Mouse (Mus musculus): Measurements from ENCODE around the gene Cntnap5a. TPM values are rescaled to one million over a fixed set of nuclear protein-coding genes. Genes with fewer than 3 reads are reported as not detected.

Gene Cntnap5a
- polyA plus RNA-seq, 1 experiment from 2014 or later: not detected

DNA sequence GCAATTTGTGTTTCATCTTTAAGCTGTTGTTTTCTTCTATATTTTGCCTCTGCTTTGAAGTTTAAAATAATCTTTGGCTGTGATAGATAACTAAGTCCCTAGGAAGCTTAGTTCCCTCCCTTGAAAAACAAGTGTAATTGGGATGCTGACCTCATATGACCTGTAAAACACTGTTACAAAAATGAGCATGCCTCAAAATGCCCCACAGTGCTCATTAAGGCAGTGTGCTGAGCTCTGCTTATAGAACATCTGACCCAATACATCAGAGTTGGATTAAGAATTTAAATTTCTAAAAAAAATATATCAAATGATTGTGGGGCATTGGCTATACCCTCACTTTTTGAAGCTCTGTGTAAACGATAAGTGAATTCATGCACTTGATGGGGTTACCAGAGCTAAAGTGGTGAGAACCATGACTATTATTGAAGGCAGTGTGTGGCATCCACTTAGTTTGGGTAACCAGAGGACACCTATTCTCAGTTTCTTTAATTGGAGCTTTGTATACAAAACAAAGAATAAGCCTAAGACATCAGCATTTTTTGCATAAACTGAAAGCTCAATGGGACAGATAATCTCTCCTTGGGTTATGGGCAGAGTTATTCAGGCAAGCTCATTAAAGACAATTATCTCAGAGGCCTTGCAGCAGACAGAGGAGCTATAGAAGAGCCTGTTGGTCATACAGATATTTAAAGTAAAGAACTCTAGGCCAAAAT, 241.6 kb downstream of the Cntnap5a start:
- H3K4me1 ChIP-seq: no peaks in the 10 kb centered on the region
- H3K27me3 ChIP-seq (replicated peaks): no peaks in the 10 kb centered on the region
- H3K36me3 ChIP-seq: no peaks in the 10 kb centered on the region
- WGBS (ENCODE audit: insufficient replicate concordance): 74% methylated on average over 1 of the region's 1 CpGs
- no peak overlapping the region for H3K4me3 ChIP-seq
- no peaks in the 10 kb centered on the region for H3K9me3 ChIP-seq (replicated peaks)
- no peak overlapping the region for H3K27ac ChIP-seq
- no peak for ATAC-seq
- H3K4me2 ChIP-seq: no peak overlapping the region
- H3K9ac ChIP-seq: no peak overlapping the region

DNA sequence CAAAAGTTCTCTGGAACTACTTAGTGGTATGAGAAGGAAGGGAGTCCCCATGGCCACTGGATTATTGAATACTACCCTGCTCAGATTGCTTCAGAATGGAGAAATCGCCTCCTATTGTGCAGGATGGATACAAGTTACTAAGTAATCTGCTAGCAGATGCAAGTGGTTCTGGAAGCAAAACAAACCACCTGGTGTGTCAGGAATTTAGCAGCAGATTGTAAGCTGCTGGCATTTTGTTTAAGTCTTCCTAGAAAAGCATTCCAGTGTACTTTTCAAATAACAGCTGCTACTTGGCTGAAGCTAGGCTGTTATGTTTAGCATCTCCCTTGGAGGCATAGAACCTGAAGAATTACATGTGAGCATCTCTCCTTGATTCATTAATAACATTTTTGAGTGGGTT, 247.5 kb downstream of the Cntnap5a start:
- 23% methylated on average over 1 of the region's 1 CpGs for WGBS (ENCODE audit: insufficient replicate concordance)
- ATAC-seq: no peak
- Histone ChIP-seq H3K4me1 (no peaks in the 10 kb centered on the region), H3K27me3 (replicated peaks) (no peaks in the 10 kb centered on the region), H3K27ac (no peak overlapping the region), H3K9ac (no peak overlapping the region), H3K36me3 (no peaks in the 10 kb centered on the region), H3K4me3 (no peak overlapping the region), H3K4me2 (no peak overlapping the region), H3K9me3 (replicated peaks) (no peaks in the 10 kb centered on the region)

DNA sequence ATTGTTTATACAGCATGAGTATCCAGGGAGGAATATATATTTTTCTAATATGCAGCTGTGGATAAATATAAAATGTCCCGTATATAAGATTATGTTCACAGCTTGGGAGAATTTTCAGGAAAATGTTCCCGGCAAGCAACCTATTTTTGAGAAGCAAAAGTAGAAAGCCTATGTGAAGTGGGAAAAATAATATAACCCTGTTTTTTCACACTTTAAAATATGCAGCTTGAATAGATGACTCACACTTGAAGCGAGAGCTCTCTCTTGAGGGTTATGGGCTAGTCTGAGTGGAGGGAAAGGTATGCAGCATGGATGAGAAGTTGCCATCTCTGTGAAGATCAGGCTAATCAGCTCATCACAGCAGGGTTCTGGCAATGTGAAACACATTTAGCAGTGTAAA, 261.3 kb downstream of the Cntnap5a start:
- no peaks in the 10 kb centered on the region for H3K9me3 ChIP-seq (replicated peaks)
- H3K27ac ChIP-seq: no peak overlapping the region
- no peak for ATAC-seq
- no peak overlapping the region for H3K9ac ChIP-seq
- H3K36me3 ChIP-seq: no peaks in the 10 kb centered on the region
- WGBS (ENCODE audit: insufficient replicate concordance): 74% methylated on average over 3 of the region's 3 CpGs
- no peaks in the 10 kb centered on the region for H3K4me1 ChIP-seq
- no peaks in the 10 kb centered on the region for H3K27me3 ChIP-seq (replicated peaks)
- H3K4me3 ChIP-seq: no peak overlapping the region
- no peak overlapping the region for H3K4me2 ChIP-seq

DNA sequence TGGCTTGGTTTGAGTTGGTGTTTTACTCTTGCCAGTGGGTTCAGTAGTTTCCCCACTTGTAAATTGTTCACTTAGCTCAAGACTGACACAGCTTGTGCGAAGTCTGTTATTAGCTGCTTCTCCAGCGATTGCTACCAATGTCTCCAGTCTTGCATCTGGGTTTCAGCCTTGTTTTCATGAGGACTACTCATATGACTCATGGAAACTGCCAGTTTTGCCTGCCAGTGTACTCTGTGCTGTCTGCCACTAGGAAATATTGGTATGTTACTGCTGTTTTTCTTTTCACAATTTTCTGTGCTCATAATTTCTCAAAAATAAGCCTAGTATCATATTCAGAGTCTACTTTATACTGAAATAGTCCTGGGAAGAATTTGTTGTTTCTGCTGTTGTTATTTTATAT, 272.0 kb downstream of the Cntnap5a start:
- Histone ChIP-seq H3K9me3 (replicated peaks) (no peaks in the 10 kb centered on the region), H3K9ac (no peak overlapping the region), H3K4me1 (no peaks in the 10 kb centered on the region), H3K27me3 (replicated peaks) (no peaks in the 10 kb centered on the region), H3K4me3 (no peak overlapping the region), H3K4me2 (no peak overlapping the region), H3K36me3 (no peaks in the 10 kb centered on the region), H3K27ac (no peak overlapping the region)
- ATAC-seq: no peak
- 67% methylated on average over 2 of the region's 2 CpGs for WGBS (ENCODE audit: insufficient replicate concordance)

DNA sequence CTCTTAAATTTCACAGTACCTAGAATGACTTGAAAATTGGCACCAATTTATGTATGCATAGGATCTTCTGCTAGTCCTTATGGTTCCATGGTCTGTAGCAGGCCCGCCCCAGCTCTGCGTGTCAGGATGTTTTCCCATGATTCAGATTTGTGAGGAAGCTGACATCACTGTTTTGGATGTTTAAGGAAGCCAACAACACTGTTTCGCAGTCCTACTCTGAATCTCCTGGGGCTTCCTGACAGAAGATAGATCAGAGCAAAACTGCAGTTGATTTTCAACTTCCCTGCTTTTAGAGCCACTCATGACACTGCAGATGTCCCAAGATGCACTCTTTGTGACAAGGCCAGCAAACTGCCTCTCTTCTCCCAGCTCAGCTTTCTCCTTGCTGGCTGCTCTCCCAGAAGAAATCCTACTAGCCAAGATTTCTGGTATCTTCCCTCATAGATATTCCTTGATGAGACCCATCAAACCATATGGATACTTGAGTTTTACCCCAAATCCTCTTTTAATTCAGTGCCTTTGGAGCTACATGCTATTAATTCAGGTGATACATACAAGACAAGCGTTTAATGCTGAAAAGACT, 280.5 kb downstream of the Cntnap5a start:
- no peak overlapping the region for H3K27ac ChIP-seq
- H3K9ac ChIP-seq: no peak overlapping the region
- no peak for ATAC-seq
- WGBS (ENCODE audit: insufficient replicate concordance): 66% methylated on average over 4 of the region's 4 CpGs
- no peaks in the 10 kb centered on the region for H3K36me3 ChIP-seq
- H3K4me1 ChIP-seq: no peaks in the 10 kb centered on the region
- H3K4me2 ChIP-seq: no peak overlapping the region
- H3K27me3 ChIP-seq (replicated peaks): no peaks in the 10 kb centered on the region
- H3K4me3 ChIP-seq: no peak overlapping the region
- no peaks in the 10 kb centered on the region for H3K9me3 ChIP-seq (replicated peaks)

DNA sequence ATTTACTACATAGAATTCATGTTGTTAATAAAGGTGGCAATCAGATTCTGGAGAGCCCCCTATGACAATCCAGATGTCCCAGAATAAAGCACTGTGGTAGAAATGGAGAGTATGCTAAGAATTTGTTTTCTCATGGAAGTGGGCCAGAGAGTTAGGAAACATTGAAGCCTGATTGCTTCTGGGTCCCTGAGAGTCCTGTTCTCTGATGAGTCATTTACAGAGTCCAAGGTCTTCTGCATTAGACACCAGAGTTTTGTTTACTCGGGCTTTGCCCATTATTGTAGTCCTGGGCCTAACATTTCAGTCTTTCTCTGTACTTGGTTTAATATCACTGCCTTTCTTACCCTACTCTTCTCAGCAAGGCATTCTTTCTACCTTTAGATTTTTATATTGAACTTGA, 305.6 kb downstream of the Cntnap5a start:
- no peaks in the 10 kb centered on the region for H3K36me3 ChIP-seq
- H3K4me3 ChIP-seq: no peak overlapping the region
- H3K4me2 ChIP-seq: no peak overlapping the region
- no peaks in the 10 kb centered on the region for H3K4me1 ChIP-seq
- no peak overlapping the region for H3K27ac ChIP-seq
- H3K9ac ChIP-seq: no peak overlapping the region
- 44% methylated on average over 1 of the region's 1 CpGs for WGBS (ENCODE audit: insufficient replicate concordance)
- ATAC-seq: no peak
- H3K27me3 ChIP-seq (replicated peaks): no peaks in the 10 kb centered on the region
- no peaks in the 10 kb centered on the region for H3K9me3 ChIP-seq (replicated peaks)

DNA sequence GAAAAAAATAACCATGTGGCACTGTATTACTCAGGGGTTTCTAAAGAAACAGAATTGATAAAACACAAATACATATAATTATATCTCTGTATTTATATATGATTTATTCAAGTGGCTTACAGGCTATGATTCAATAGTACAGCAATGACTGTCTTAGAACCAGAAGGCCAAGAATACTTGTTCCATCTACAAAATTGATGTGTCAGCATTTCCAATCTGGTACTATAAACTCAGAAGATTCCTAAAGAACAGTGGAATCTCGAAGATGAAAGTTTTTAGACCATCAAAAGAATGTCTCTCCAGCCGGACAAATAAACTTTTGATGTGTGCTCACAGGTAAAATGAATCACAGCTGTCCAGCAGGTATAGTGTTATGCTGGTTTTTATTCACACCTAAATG, 331.2 kb downstream of the Cntnap5a start:
- no peaks in the 10 kb centered on the region for H3K4me1 ChIP-seq
- no peak overlapping the region for H3K4me3 ChIP-seq
- H3K27me3 ChIP-seq (replicated peaks): no peaks in the 10 kb centered on the region
- no peak overlapping the region for H3K27ac ChIP-seq
- 60% methylated on average over 2 of the region's 2 CpGs for WGBS (ENCODE audit: insufficient replicate concordance)
- H3K9ac ChIP-seq: no peak overlapping the region
- H3K4me2 ChIP-seq: no peak overlapping the region
- no peaks in the 10 kb centered on the region for H3K36me3 ChIP-seq
- ATAC-seq: no peak
- H3K9me3 ChIP-seq (replicated peaks): no peaks in the 10 kb centered on the region

DNA sequence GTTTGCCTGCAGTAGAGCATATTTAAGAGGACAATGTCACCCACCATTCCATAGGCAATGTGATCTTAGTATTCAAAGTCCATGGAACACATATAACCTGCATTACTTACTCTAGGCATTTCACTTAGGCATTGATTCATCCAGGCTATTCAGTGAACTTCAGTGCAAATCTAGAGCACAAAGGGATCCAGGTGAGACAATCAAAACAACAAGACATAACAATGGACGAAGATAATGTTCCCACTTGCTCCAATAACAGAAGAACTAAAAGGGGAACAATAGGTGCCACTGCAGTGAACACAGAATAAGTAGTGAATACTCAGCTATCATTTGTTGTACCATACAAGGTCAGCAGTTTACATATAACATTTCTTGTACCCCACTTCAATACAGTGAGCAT, 345.1 kb downstream of the Cntnap5a start:
- H3K9me3 ChIP-seq (replicated peaks): no peaks in the 10 kb centered on the region
- no peaks in the 10 kb centered on the region for H3K36me3 ChIP-seq
- whole genome bisulfite sequencing (ENCODE audit: insufficient replicate concordance): 46% methylated on average over 1 of the region's 1 CpGs
- H3K9ac ChIP-seq: no peak overlapping the region
- no peaks in the 10 kb centered on the region for H3K4me1 ChIP-seq
- H3K27me3 ChIP-seq (replicated peaks): no peaks in the 10 kb centered on the region
- no peak overlapping the region for H3K4me2 ChIP-seq
- H3K27ac ChIP-seq: no peak overlapping the region
- no peak overlapping the region for H3K4me3 ChIP-seq
- ATAC-seq: no peak

DNA sequence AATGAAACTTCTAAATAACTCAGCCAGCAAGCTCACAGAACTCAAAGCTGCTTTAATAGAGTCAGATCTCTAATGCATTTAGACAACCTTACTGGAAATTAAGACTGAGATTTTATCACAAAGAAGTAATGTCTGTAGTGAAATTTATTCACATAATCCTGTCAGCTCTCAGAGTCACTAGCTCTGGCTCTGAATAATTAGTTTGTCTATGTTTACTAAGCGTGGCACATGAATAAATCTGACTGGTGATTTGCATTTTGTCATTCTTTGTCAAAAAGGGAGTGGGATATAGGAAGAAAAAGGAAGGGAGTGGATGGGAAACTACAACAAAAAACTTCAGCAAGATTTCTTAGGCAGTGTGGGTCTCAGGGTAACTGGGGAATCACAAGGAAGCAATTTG, 351.3 kb downstream of the Cntnap5a start:
- Histone ChIP-seq H3K27me3 (replicated peaks) (no peaks in the 10 kb centered on the region), H3K4me1 (no peaks in the 10 kb centered on the region), H3K4me3 (no peak overlapping the region), H3K36me3 (no peaks in the 10 kb centered on the region), H3K4me2 (no peak overlapping the region), H3K27ac (no peak overlapping the region), H3K9ac (no peak overlapping the region), H3K9me3 (replicated peaks) (no peaks in the 10 kb centered on the region)
- ATAC-seq: no peak
- WGBS (ENCODE audit: insufficient replicate concordance): 41% methylated on average over 1 of the region's 1 CpGs

DNA sequence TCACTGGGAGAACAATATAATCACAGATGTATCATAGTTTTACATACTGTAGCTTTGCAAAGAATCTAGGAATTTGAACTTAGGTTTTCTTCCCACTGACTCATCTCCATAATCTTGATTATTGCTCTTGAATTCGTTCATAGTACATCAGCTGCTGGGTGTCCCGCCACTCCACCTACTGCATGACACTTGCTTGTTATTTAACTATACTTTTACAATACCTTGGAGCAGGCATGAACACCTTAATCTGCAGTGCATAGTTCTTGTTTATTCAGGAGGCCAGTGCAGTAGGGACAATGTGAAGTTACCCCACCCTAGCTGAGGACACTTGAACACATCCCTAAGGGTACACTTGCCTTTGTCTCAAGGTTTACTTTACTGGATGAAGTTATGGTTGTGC, 352.3 kb downstream of the Cntnap5a start:
- 65% methylated on average over 2 of the region's 2 CpGs for WGBS (ENCODE audit: insufficient replicate concordance)
- no peak overlapping the region for H3K9ac ChIP-seq
- no peak overlapping the region for H3K4me3 ChIP-seq
- H3K4me1 ChIP-seq: no peaks in the 10 kb centered on the region
- no peaks in the 10 kb centered on the region for H3K27me3 ChIP-seq (replicated peaks)
- no peaks in the 10 kb centered on the region for H3K9me3 ChIP-seq (replicated peaks)
- H3K27ac ChIP-seq: no peak overlapping the region
- no peak overlapping the region for H3K4me2 ChIP-seq
- no peak for ATAC-seq
- H3K36me3 ChIP-seq: no peaks in the 10 kb centered on the region

DNA sequence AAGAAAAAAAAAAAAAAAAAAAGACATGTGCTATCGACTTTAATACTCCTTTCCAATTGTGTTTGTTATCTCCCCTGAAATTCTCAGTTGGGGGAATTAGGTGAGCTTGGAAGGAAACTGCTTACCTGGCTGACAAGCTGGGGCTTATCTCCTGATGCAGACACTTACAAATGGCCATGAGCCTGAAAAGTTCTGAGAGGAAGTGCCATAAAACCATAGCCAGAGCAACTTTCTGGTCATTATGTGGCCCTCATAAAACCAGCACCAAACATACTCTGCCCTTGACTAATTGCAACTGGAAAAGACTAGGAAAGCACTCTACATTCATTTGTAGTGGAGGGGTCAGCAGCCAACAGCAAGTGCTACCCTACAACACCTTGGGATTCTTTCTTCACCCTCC, 359.5 kb downstream of the Cntnap5a start:
- Histone ChIP-seq H3K27ac (no peak overlapping the region), H3K4me1 (no peaks in the 10 kb centered on the region), H3K36me3 (no peaks in the 10 kb centered on the region), H3K4me3 (no peak overlapping the region), H3K9me3 (replicated peaks) (no peaks in the 10 kb centered on the region), H3K4me2 (no peak overlapping the region), H3K9ac (no peak overlapping the region), H3K27me3 (replicated peaks) (no peaks in the 10 kb centered on the region)
- 8% methylated on average over 1 of the region's 1 CpGs for WGBS (ENCODE audit: insufficient replicate concordance)
- ATAC-seq: no peak

DNA sequence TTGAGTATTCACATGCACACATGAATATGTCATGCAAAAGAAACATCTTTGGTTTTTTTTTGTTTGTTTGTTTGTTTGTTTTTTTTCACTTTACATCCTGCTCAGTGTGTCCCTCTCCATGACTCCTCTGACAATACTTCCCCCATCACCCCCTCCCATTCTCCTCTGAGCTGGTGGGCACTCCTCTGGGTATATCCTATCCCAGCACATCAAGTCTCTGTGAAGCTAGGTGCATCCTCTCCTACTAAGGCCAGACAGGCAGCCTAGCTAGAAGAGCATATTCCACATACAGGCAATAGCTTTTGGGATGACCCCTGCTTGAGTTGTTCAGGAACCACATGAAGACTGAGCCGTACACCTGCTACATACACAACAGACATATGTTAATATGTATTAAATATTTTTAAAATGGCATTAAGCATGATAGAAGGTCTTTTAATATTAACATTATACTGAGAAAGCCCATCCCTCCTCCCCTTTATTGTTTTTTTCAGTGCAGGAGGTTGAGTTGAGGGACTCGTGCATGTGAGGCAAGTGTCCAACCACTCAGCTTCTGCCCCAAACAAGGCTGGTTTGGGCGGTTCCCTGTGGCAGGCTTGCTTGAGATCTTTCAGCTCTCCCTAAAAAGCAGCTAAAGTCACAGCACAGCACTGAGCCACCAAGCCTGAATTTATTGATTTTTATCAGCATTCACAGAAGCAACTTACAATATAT, 422.6 kb downstream of the Cntnap5a start:
- H3K27ac ChIP-seq: no peak overlapping the region
- H3K36me3 ChIP-seq: no peaks in the 10 kb centered on the region
- no peaks in the 10 kb centered on the region for H3K4me1 ChIP-seq
- H3K4me2 ChIP-seq: no peak overlapping the region
- no peak for ATAC-seq
- no peak overlapping the region for H3K4me3 ChIP-seq
- H3K9me3 ChIP-seq (replicated peaks): no peaks in the 10 kb centered on the region
- no peaks in the 10 kb centered on the region for H3K27me3 ChIP-seq (replicated peaks)
- WGBS (ENCODE audit: insufficient replicate concordance): 75% methylated on average over 3 of the region's 3 CpGs
- no peak overlapping the region for H3K9ac ChIP-seq
